Mouse (Mus musculus): Measurements from ENCODE around the gene Chn2.
A peak's percentile ranks its signal among the peaks of the same experiment; 100 is the strongest.

Chn2 gene

DNA sequence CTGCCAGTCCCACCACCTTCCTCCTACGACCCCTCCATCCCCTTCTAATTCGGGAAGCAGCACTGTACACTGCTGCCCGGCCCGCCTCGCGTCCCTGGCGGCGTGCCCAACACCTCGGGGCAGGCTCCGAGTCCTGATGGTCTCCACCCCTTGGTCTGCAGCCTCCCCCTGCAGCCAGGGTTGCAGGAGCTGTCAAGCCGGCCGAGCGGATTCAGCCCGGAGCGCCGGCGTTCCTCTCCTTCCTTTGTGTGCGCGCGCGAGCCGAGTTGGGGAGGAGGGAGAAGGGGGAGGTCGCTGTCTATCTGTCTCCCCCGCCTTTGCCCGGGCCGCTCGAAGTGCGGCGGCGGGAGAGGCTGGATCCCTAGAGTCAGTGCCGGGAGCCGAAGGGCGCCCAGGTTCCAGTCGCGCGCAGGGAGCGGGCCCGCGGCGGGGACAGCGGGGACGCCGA, at the start of gene Chn2:
Gene Chn2 (plus strand): TSS at position 198 of the 448 bp plus-strand sequence.
- DNase-seq (ENCODE audit: low spot score) = peak; percentile 30

- no peak for DNase-seq (ENCODE audit: low spot score)
Observed at GRCm38 (mm10) chr6:53992386-53992785, 47.0 kb upstream of the Chn2 start.

- DNase-seq (ENCODE audit: low spot score) = no peak
Observed at GRCm38 (mm10) chr6:53995519-53995918, 43.8 kb upstream of the Chn2 start.

DNA sequence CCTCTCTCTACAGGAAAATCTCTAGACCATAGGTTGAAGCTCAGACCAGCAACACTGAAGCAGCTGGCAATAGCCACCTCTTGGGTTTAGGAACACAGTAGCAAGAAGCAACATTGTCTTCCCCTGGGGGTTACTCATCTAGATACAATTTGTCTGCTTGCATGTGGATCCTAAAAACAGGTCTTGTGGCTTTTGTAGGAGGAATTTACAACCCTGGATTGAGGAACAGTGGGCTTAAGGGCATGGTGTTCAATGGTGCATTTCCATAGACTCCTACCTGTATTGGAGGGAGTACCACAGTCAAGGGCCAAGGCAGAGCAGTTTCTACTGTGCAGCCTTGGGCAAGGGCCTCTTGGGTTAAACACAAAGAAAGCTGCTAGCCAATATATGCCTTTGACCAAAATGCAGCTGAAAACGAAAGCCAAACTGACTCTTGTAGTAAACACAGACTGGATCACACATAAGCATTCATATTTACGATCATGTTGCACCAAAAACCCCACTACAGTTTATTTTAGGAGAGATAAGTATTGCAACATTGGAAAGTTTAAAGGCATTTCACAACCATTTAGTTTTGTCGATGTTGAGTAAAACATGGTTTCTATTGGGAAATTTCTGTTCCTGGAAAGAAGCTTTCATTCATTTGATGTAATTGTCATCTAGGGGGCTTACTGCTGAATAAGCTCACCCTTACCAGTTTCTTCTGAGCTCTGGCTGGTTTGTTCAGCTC, 43.0 kb upstream of the Chn2 start:
- DNase-seq (ENCODE audit: low spot score) = no peak

- DNase-seq (ENCODE audit: low spot score) = no peak
Observed at GRCm38 (mm10) chr6:54005302-54005701, 34.1 kb upstream of the Chn2 start.

DNA sequence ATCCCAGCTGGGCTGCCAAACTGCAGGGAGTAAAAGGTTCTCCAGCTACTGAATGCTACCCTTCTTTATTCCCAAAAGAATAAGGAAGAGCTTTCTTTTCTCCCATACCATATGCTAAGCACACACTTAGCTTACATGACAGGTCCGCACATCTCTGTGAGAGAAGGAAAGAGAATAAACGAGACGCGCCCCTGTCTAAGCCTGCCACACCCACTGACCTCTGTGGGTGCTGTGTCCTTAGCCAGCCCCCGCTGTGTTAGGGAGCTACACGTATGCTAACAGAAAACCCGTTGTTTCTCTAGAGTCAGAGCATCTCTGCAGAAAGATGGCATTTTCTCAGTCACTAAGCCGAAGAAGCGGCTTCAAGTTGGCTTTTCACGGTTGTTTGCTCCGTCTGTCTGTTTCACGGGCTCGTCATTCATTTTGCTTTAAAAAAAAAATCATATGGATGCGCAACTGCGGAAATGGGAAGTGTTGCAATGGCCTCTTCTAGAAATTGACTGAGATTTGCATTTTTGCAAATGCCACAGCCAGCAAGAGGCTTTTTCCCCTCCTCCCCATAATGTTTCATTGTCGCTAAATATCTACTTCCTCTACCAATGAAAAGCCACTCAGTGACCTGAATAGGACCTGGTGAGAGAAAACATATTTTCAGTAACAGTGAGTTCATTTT, 30.8 kb upstream of the Chn2 start:
- DNase-seq (ENCODE audit: low spot score) = no peak

DNA sequence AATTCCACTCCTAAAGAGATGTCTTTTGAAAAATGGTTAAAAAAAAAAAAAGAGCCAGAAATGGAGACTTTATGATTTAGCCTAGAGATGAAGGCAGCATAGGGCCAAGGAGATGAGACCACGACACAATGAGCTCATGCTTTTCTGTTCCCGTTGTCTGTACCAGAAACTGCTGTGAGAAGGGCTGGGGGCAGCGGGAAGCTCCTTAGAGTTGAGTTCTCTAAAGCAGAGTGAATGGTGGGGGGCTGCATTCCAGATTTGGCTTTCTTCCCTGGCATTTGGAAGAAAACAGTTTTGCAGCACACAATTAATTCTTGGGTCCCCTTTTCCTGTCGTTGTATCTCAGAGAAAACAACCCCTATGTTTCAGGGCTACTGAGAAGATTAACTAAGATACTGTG, 30.1 kb upstream of the Chn2 start:
- DNase-seq (ENCODE audit: low spot score) = no peak

- no peak for DNase-seq (ENCODE audit: low spot score)
Observed at GRCm38 (mm10) chr6:54010362-54010761, 29.0 kb upstream of the Chn2 start.

GRCm38 (mm10) chr6:54012163-54012562, 27.2 kb upstream of the Chn2 start:
- DNase-seq (ENCODE audit: low spot score) = no peak

- no peak for DNase-seq (ENCODE audit: low spot score)
Observed at GRCm38 (mm10) chr6:54018038-54018437, 21.3 kb upstream of the Chn2 start.

- no peak for DNase-seq (ENCODE audit: low spot score)
Observed at GRCm38 (mm10) chr6:54018861-54019260, 20.5 kb upstream of the Chn2 start.

DNA sequence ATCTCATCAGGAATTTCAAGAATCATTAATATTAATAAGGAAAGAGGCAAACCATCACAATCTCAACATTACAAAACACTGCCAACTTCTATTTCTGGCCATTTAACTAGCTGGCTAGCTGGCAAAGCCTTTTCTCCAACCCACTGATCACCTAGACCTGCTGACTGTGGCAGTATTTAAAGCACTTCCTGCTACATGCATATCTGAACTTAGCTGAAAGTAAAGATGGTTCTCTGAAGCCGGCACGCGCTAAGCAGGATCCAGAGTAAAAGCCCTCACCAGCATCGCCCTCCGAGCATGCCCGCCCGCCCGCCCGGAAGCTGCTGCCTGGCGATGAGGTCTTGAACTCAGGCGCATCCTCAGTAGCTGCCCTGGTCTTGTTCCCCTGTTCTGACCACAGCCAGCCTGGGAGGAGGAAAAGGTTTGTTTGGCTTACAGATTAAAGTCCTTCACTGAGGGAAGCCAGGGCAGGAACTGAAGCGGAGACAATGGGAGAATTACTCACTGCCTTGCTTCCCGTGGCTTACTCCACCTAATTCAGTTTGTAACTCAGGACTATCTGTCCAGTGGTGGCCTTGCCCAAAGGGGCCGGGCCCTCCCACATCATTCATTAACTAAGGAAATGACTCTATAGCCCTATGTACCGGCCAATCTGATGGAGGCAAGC, 18.1 kb upstream of the Chn2 start:
- DNase-seq (ENCODE audit: low spot score) = no peak

DNA sequence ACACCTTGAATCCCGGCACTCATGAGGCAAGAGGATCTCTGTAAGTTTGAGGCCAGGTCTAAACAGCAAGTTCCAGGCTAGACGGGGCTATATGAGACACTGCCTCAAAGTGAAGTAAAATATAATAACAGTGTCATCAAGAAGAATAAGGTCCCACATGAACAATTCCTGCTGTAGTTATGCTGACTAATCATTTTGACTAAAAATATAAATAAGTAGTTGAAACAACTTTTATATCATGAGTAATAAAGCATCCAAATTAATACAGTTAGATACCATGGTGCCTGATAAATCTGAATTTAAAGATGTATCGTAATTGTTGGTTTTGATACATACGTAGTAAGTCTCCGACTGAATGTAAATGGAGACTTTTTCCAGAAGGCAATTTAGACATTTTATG, 15.5 kb upstream of the Chn2 start:
- no peak for DNase-seq (ENCODE audit: low spot score)

GRCm38 (mm10) chr6:54028706-54029105, 10.6 kb upstream of the Chn2 start:
- no peak for DNase-seq (ENCODE audit: low spot score)

DNA sequence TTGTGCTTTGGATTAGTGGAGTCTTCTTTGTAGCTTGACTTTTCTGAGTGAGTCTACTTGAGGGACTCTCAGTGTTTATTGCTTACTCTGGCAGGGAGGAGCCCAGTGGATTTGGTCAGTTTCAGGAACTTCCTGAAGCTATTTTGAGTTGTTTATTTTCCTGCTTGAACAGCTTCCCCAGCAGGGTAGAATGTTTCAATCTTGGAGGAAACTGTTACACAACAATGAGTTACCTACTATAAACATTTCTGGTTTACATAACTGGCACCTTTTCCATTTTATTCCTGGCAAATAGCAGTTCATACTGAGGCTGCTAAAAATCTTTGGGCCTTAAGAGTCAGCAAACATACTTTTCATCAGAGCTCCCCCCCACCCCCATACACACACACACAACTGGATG, 9.0 kb upstream of the Chn2 start:
- no peak for DNase-seq (ENCODE audit: low spot score)

GRCm38 (mm10) chr6:54030776-54031175, 8.6 kb upstream of the Chn2 start:
- no peak for DNase-seq (ENCODE audit: low spot score)

DNA sequence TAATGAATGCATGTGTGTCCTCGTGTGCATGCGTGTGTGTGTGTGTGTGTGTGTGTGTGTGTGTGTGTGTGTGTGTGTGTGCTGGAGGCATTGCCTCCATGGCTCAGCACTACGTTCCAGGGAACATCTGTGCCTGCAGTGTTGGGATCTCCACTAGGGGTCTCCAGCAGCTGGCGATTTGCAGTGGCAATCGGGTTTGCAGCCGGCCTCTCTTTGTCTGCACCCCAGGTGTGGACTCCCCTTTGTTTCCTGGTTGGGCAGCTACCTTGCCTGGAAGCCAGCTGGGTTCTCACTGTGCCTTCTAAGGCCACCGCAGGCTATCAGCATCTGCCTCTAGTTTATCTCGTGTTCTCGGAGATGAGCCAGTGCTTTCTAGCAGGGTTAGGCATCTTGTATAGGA, 4.9 kb upstream of the Chn2 start:
- peak; percentile 27 for DNase-seq (ENCODE audit: low spot score)

DNA sequence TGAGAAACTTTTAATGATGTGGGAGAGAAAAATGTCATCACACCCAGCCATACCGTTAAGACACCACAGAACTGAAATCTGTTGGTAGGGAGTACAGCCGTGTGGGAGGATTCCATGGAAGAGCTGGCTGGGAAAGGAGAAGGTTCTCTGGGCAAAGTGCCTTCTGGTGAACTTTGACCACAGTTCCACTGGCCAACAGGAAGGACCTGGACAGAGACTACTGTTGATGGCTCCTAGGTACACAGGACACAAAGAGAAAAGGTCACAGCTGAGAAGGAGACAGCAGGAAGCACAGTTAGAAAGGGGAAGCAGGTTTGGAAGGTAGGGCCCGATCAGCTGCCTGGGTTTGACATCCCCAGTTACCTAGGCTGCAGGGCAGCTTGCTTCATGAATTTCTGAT, 3.8 kb upstream of the Chn2 start:
- no peak for DNase-seq (ENCODE audit: low spot score)

DNA sequence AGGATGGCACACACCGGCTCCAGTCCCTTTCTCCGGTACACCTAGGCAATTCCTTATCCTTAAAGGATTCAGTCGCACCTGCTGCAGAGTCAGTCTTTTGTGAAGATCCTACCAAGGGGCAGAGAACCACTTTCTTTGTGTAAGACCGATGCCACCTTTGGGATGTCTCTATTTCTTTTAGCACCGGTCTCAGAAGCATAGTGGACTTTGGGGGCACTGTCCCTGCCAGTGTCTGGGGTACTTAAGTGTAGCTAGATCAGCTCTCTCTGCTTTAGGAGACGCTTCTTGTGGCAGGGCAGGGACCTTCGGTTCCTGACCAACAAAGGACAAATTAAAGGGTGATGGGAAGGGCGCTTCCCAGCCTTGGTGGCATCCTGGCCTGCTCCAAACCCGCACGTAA, 488 bp upstream of the Chn2 start:
- DNase-seq (ENCODE audit: low spot score) = no peak

DNA sequence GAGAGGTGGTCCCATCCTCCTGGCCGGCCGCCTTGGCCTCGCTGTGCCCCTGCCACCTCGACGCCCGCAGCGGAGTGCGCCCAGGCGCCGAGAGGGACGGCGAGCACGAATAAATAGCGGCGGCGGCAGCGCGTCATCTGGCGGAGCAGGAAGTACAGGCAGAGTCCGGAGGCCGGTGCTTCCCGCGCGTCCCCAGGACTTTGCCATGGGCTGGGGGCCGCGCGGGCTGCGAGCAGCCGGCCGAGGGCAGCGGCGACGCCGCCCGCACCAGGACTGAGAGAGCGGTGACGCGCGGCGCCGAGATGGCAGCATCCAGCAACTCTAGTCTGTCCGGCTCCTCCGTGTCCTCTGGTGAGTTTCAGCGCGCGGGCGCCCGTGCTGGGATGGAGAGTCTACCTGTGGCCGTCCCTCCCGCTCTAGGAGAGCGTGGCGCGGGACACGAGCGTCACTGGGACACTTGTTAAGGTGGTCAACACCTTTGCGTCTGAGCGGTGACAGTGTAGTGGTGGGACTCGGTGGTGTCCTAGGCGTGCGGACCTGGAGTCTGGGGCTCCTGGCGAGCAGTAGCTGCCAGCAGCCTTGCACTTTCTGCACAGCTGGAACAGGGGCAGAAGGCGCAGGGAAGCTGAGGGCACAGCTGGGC, 572 bp downstream of the Chn2 start:
- DNase-seq (ENCODE audit: low spot score) = no peak

DNA sequence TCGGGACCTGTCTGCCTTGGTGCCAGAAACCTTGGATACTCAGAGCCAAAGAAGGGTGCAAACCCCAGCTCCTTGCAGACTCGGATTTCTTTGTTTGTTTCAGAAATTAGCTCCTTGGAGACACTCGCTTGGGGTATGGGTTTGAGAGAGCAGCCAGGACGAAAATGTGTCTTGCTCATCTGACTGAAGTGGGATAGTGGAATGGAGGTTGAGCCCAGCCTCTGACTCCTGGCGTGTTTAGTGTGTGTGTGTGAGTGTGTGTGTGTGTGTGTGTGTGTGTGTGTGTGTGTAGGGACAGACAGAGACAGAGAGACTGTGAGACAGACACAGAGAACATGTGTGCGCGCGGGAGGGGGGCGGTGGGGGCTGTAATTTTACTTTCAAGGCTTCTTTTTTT, 1.1 kb downstream of the Chn2 start:
- DNase-seq (ENCODE audit: low spot score) = no peak

- DNase-seq (ENCODE audit: low spot score) = no peak
Observed at GRCm38 (mm10) chr6:54041386-54042043, 2.2 kb downstream of the Chn2 start.
